Mouse (Mus musculus) kidney, postnatal 14 days (tissue): Measurements from ENCODE around the gene Ncoa1.

ENCODE experiments used
- DNase-seq: peaks from one replicate; pipeline ENCODE4 v3.0.0; 2022; ENCODE audit warnings: mixed read lengths

Ncoa1 gene

DNA sequence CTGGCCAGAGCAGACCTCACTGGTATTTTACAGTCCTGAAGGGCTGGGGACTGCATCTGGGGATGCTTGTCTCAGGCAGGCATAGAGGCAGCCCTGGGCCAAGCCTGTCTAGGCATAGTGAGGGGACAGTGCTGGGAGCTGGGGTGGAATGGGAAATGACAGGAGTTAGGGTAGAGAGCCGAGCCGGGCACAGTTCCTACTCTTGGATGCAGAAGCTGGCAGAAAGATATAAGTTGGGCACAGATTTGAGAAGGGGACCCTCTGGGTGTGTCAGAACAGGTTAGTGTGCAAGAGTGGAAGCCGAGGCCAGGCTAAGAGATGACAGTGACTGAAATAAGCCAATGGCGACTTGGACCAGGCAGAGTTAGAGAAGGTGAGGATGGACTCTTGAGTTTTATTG is 274.8 kb downstream of the Ncoa1 start:
- DNase-seq, result no peak

DNA sequence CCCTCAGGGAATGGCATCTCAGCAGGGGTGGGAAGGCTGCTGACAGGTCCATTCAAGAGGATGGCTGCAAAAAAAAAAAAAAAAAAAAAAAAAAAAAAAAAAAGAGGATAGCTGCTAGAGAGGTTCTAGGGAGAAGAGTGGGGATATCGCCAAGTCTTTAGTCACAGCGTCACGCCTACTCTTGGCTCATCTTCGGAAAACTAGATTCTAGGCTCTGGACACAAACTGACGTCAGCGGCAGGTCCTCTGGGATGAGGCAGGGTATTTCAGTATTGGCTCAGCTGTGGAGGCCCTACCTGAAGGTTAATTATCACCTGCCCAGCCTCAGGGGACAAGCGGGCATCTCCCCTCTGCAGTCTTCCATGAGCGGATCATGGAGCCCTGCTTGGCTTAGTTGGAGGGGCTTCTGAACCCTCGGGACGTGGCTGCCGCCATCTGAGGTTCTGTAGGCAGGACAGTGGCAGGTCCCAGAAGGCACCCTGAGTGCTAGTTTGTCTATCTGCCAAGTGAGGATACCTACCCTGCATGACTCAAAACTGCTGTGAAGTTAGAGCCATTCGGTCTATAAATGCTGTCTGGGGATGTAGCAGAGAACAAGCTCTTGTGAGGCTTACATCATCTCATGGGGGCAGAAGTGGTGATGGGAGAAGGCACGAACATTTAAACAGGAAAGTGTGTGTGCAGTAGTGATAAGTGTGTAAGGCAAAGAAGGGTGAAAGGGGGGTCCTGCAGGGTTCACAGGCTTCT is 275.4 kb downstream of the Ncoa1 start:
- DNase-seq, result no peak

DNA sequence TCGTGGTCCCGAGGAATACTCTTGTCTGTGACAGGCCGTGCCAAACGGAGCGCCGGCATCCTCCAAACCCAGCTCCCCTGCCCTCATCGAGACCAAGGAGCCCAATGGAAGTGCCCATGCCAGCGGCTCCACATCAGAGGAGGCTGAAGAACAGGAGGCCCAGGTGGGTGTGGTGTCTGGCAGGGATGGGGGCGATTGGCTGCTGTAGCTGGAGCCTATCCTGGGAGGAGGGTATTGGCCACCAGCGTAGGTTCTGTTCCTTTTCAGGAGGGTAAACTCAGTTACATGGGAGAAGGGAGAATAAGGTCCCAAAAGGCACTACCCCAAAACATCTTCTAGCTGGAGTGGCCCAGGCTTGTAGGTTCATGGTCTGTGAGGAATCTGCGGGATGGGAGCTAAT is 277.7 kb downstream of the Ncoa1 start:
- DNase-seq, result no peak

DNA sequence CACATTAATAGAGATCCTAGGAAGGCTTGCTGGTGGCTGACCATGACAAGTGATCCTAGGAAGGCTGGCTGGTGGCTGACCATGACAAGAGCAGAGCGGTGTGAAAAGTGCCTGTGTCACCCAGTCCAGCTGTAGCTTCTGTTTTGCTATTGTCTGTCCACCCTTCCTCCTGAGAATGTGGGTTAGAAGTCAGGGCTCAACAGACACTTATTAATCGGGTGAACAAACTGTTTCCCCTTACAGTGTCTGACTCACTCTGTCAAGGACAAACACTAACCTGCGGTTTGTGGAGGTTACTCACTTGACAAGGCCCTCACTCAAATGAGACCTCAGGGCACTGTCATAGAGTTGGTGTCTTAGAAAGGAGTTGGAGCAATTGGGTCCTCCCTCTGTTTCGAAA is 278.3 kb downstream of the Ncoa1 start:
- no peak for DNase-seq
